Mouse (Mus musculus): ENCODE data around the gene Fcho2. TPM values are rescaled to one million over a fixed set of nuclear protein-coding genes. Genes with fewer than 3 reads are reported as not detected.

Gene Fcho2
- polyA plus RNA-seq, 1 experiment from 2014 or later = 50.0 TPM

Other genes starting within 250 kb of the Fcho2 start
- gene Tmem174, start 178.0 kb downstream of the Fcho2 start, polyA plus RNA-seq (2014; fragmentation: Nextera tagmentation; extraction: Ambion mirVana) = not detected in 2 replicates
- gene Tmem171, start 120.6 kb downstream of the Fcho2 start, polyA plus RNA-seq (2014; fragmentation: Nextera tagmentation; extraction: Ambion mirVana) = 1.9 and 3.2 TPM in 2 replicates
- gene Tnpo1, start 110.9 kb upstream of the Fcho2 start, polyA plus RNA-seq (2014; fragmentation: Nextera tagmentation; extraction: Ambion mirVana) = 74.6 and 75.1 TPM in 2 replicates
- gene 1700024P04Rik, start 169.1 kb upstream of the Fcho2 start, polyA plus RNA-seq (2014; fragmentation: Nextera tagmentation; extraction: Ambion mirVana) = not detected in 2 replicates